Mouse (Mus musculus): ENCODE data around the gene 2900011O08Rik. TPM values are rescaled to one million over a fixed set of nuclear protein-coding genes. Genes with fewer than 3 reads are reported as not detected.

2900011O08Rik gene
- polyA plus RNA-seq, 1 experiment from 2014 or later = 2.5 TPM

DNA sequence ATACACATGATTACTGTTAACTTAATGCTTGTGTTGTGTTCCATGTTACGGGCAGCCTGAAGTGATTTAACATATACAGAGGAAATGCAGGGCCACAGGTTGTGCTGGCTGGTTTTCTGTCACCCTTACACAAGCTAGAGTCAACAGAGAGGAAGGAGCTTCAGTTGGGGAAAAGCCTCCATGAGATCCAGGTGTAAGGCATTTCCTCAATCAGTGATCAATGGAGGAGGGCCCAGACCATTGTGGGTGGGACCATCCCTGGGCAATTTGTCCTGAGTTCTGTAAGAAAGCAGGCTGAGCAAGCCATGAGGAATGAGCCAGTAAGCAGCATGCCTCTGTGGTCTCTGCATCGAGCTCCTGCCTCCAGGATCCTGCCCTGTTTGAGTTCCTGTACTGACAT, 105.4 kb downstream of the 2900011O08Rik start:
- no peaks in the 10 kb centered on the region for H3K4me1 ChIP-seq (ENCODE audit: control insufficient read depth, insufficient read depth, low read length)
- no peaks in the 10 kb centered on the region for H3K36me3 ChIP-seq (ENCODE audit: control insufficient read depth, insufficient read depth, low read length)
- 59% methylated on average over 2 of the region's 2 CpGs for WGBS
- H3K27ac ChIP-seq (ENCODE audit: low read length) = no peak overlapping the region
- no peak overlapping the region for H3K9ac ChIP-seq (replicated peaks; ENCODE audit: low read depth, low read length)
- ATAC-seq (ENCODE audit: insufficient number of reproducible peaks, insufficient read depth, low FRiP score, low read depth) = no peak
- H3K9me3 ChIP-seq (ENCODE audit: control insufficient read depth, low read depth, low read length) = no peaks in the 10 kb centered on the region
- H3K4me3 ChIP-seq (ENCODE audit: low read depth, low read length) = no peak overlapping the region
- no peak overlapping the region for H3K4me2 ChIP-seq (replicated peaks; ENCODE audit: low read depth, low read length)
- H3K27me3 ChIP-seq (ENCODE audit: control insufficient read depth, insufficient read depth, low read length) = no peaks in the 10 kb centered on the region

DNA sequence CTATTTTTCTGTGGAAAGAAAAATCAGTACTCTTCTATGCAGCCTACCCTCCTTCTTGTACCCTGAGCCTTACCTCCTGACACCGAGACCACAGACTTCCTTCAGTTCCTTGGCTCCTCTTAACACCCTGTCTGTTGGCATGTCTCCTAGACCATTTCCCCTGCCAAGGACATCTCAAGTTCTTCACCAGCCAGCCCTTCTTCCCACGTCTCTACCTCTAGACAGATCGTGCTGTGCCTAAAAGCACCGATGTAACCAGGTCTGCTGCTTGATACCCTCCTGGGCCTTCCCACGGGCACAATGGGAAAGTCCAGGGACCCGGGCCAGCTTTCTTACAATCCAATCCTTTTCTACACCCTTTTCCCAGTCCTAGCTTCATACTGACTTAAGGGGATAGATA, 119.5 kb downstream of the 2900011O08Rik start:
- Histone ChIP-seq H3K27ac (ENCODE audit: low read length) (no peak overlapping the region), H3K4me3 (ENCODE audit: low read depth, low read length) (no peak overlapping the region), H3K9ac (replicated peaks; ENCODE audit: low read depth, low read length) (no peak overlapping the region), H3K27me3 (ENCODE audit: control insufficient read depth, insufficient read depth, low read length) (no peaks in the 10 kb centered on the region), H3K9me3 (ENCODE audit: control insufficient read depth, low read depth, low read length) (no peaks in the 10 kb centered on the region), H3K4me2 (replicated peaks; ENCODE audit: low read depth, low read length) (no peak overlapping the region), H3K36me3 (ENCODE audit: control insufficient read depth, insufficient read depth, low read length) (peaks cover 13% of the 10 kb centered on the region; the same call in 1 of the 2 replicates), H3K4me1 (ENCODE audit: control insufficient read depth, insufficient read depth, low read length) (no peaks in the 10 kb centered on the region)
- WGBS = 88% methylated on average over 6 of the region's 6 CpGs
- no peak for ATAC-seq (ENCODE audit: insufficient number of reproducible peaks, insufficient read depth, low FRiP score, low read depth)

DNA sequence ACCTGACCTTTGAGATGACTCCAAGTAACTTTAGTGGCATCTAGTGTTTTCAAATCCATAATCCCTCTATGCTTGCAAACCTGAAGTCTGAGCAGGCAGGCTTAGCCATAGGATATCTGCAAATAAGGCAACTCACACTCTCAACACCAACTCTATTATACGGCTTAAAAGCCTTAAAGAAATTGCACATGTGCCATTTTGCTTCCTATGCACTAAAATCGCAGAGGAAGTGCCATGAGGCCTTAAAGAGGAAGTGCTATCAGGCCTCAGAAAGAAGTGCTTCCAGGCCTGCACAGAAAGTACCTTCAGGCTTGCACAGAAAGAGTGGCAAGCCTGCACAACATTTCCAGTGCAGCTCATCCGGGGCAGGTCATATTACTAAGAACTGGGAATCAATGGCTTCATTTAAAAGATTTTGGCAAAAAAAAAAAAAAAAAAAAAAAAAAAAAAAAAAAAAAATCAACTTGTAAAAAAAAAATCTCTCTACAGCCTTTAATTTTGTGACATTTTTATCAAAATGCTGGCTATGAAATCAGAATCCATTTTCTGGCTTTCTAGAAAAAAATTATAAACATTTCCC, 123.3 kb downstream of the 2900011O08Rik start:
- WGBS = 87% methylated on average over 3 of the region's 3 CpGs
- H3K4me1 ChIP-seq (ENCODE audit: control insufficient read depth, insufficient read depth, low read length) = no peaks in the 10 kb centered on the region
- no peak overlapping the region for H3K4me2 ChIP-seq (replicated peaks; ENCODE audit: low read depth, low read length)
- no peak for ATAC-seq (ENCODE audit: insufficient number of reproducible peaks, insufficient read depth, low FRiP score, low read depth)
- no peaks in the 10 kb centered on the region for H3K27me3 ChIP-seq (ENCODE audit: control insufficient read depth, insufficient read depth, low read length)
- no peaks in the 10 kb centered on the region for H3K9me3 ChIP-seq (ENCODE audit: control insufficient read depth, low read depth, low read length)
- H3K4me3 ChIP-seq (ENCODE audit: low read depth, low read length) = no peak overlapping the region
- peaks cover 43% of the 10 kb centered on the region for H3K36me3 ChIP-seq (ENCODE audit: control insufficient read depth, insufficient read depth, low read length)
- H3K27ac ChIP-seq (ENCODE audit: low read length) = no peak overlapping the region
- H3K9ac ChIP-seq (replicated peaks; ENCODE audit: low read depth, low read length) = no peak overlapping the region

DNA sequence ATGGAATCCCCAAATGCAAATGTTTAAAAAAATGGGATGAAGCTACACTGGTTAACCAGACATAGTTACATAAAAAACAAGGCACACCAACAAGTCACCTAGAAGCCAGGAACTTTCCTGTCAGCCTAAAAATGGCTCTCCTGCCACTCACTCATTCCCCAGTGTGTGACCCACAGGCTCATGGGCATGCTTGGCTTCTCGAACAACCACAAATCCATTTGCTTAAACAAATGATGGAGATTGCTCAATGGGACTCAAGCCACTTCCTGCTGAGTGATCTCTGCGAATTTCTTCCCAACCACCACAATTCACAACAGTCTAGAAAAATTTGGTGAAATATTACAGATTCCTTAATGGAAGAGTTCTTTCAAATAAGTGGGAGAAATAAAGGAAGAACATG, 124.5 kb downstream of the 2900011O08Rik start:
- Histone ChIP-seq H3K27me3 (ENCODE audit: control insufficient read depth, insufficient read depth, low read length) (no peaks in the 10 kb centered on the region), H3K27ac (ENCODE audit: low read length) (no peak overlapping the region), H3K36me3 (ENCODE audit: control insufficient read depth, insufficient read depth, low read length) (peaks cover 44% of the 10 kb centered on the region), H3K9me3 (ENCODE audit: control insufficient read depth, low read depth, low read length) (no peaks in the 10 kb centered on the region), H3K4me2 (replicated peaks; ENCODE audit: low read depth, low read length) (no peak overlapping the region), H3K4me3 (ENCODE audit: low read depth, low read length) (no peak overlapping the region), H3K4me1 (ENCODE audit: control insufficient read depth, insufficient read depth, low read length) (no peaks in the 10 kb centered on the region), H3K9ac (replicated peaks; ENCODE audit: low read depth, low read length) (no peak overlapping the region)
- 80% methylated on average over 2 of the region's 2 CpGs for WGBS
- ATAC-seq (ENCODE audit: insufficient number of reproducible peaks, insufficient read depth, low FRiP score, low read depth) = no peak

DNA sequence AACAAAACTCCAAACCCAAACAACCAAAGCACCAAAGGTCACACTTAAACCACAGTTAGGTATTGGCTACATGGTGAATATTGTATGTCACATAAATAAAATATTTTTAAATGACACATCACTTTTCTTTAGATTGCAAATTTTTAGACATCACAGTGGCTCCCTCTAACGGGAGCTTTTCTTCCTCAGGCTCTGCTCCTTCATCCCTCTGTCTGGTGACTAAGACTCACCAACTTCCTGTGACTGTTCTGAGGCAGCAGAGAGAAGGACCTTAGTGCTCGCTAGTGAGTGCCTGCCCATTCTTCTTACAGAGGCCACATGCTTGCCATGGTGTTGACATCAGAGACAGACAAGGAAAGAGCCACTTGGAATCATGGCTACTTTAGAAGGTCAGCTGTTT, 125.7 kb downstream of the 2900011O08Rik start:
- 65% methylated on average over 2 of the region's 2 CpGs for WGBS
- Histone ChIP-seq H3K36me3 (ENCODE audit: control insufficient read depth, insufficient read depth, low read length) (peaks cover 46% of the 10 kb centered on the region), H3K9ac (replicated peaks; ENCODE audit: low read depth, low read length) (no peak overlapping the region), H3K9me3 (ENCODE audit: control insufficient read depth, low read depth, low read length) (no peaks in the 10 kb centered on the region), H3K4me2 (replicated peaks; ENCODE audit: low read depth, low read length) (no peak overlapping the region), H3K27ac (ENCODE audit: low read length) (no peak overlapping the region), H3K4me1 (ENCODE audit: control insufficient read depth, insufficient read depth, low read length) (no peaks in the 10 kb centered on the region), H3K4me3 (ENCODE audit: low read depth, low read length) (no peak overlapping the region), H3K27me3 (ENCODE audit: control insufficient read depth, insufficient read depth, low read length) (no peaks in the 10 kb centered on the region)
- no peak for ATAC-seq (ENCODE audit: insufficient number of reproducible peaks, insufficient read depth, low FRiP score, low read depth)

DNA sequence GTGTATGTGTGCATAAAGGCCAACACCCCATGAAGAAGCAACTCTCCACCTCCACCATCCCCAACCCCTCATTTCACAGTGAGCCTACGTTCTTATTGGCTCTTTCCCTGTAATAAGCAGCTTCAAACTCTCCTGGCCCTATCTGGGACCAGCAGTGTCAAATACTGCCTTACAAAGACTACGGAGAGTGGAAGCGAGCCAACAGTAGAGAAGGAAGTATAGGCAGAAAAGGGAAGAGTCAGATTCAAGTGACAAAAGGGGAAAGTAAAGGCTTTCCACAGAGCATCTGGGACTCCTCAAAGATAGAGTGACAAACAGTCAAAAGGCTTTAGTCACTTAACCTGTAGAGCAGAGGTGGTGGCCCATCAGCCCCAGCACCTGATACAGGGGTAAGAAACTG, 126.3 kb downstream of the 2900011O08Rik start:
- H3K36me3 ChIP-seq (ENCODE audit: control insufficient read depth, insufficient read depth, low read length) = peaks cover 53% of the 10 kb centered on the region
- H3K27ac ChIP-seq (ENCODE audit: low read length) = no peak overlapping the region
- H3K4me2 ChIP-seq (replicated peaks; ENCODE audit: low read depth, low read length) = no peak overlapping the region
- no peak for ATAC-seq (ENCODE audit: insufficient number of reproducible peaks, insufficient read depth, low FRiP score, low read depth)
- no peak overlapping the region for H3K4me3 ChIP-seq (ENCODE audit: low read depth, low read length)
- no peak overlapping the region for H3K9ac ChIP-seq (replicated peaks; ENCODE audit: low read depth, low read length)
- WGBS = 92% methylated on average over 3 of the region's 3 CpGs
- no peaks in the 10 kb centered on the region for H3K27me3 ChIP-seq (ENCODE audit: control insufficient read depth, insufficient read depth, low read length)
- H3K9me3 ChIP-seq (ENCODE audit: control insufficient read depth, low read depth, low read length) = no peaks in the 10 kb centered on the region
- no peaks in the 10 kb centered on the region for H3K4me1 ChIP-seq (ENCODE audit: control insufficient read depth, insufficient read depth, low read length)

DNA sequence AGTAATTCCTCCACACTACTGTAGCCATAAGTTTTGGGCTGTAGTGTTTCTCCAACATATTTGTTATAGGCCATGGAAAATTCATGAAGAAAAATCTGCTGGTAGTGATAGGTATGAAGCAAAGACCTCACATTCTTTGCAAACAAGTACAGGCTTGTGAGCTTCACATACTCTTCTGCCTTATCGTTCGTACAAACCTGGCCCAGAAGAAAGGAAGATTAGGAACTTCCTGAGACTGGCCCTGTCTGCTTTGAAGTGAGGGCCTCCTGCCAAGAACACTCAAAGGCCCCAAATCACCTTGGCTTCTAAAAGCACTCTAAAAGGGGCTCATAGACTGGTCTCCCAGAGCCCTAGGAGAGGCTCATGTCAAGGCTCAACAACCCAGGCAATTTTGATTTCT, 130.9 kb downstream of the 2900011O08Rik start:
- no peak overlapping the region for H3K9ac ChIP-seq (replicated peaks; ENCODE audit: low read depth, low read length)
- H3K27me3 ChIP-seq (ENCODE audit: control insufficient read depth, insufficient read depth, low read length) = no peaks in the 10 kb centered on the region
- no peaks in the 10 kb centered on the region for H3K9me3 ChIP-seq (ENCODE audit: control insufficient read depth, low read depth, low read length)
- no peak overlapping the region for H3K4me3 ChIP-seq (ENCODE audit: low read depth, low read length)
- WGBS = 69% methylated on average over 2 of the region's 2 CpGs
- no peak overlapping the region for H3K4me2 ChIP-seq (replicated peaks; ENCODE audit: low read depth, low read length)
- no peak for ATAC-seq (ENCODE audit: insufficient number of reproducible peaks, insufficient read depth, low FRiP score, low read depth)
- no peak overlapping the region for H3K27ac ChIP-seq (ENCODE audit: low read length)
- H3K4me1 ChIP-seq (ENCODE audit: control insufficient read depth, insufficient read depth, low read length) = no peaks in the 10 kb centered on the region
- H3K36me3 ChIP-seq (ENCODE audit: control insufficient read depth, insufficient read depth, low read length) = peaks cover 41% of the 10 kb centered on the region

DNA sequence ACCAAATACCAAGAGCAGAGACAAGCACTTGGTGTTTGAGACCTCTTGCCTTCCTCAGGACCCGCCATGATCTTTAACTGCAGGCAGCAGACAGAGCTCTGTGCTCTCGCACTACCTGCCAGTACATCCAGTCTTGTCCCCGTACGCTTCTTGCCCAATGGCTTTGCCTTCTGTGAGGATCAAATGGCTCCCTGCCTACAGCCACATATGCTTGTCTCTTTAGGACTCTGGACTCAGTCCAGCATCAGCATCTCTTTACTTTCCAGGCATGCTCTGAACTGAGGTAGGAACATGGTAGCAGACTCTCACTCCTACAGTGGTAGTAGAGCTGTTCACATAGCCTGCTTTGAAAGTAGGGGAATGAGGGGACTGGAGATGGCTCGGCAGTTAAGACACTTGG, 134.5 kb downstream of the 2900011O08Rik start:
- ATAC-seq (ENCODE audit: insufficient number of reproducible peaks, insufficient read depth, low FRiP score, low read depth) = no peak

DNA sequence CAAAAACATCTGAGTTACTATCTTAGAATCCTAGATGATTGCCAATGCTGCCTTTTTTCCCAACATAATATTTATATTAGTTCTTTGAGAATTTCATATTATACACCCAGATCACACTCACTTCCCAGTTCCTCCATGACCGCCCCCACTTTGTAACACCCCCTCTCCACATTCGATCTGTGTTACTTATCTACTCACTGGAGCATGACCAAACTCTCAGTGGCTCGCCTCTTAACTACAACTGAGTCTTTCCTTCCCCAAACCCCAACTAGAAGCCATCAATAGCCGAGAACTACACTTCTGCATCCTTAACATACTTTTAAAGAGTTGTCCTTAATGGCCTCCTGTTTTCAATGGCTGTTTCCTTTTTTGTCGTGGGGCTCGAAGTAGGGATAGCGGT, 135.2 kb downstream of the 2900011O08Rik start:
- H3K27ac ChIP-seq (ENCODE audit: low read length) = no peak overlapping the region
- 93% methylated on average over 7 of the region's 7 CpGs for WGBS
- no peak overlapping the region for H3K4me2 ChIP-seq (replicated peaks; ENCODE audit: low read depth, low read length)
- ATAC-seq (ENCODE audit: insufficient number of reproducible peaks, insufficient read depth, low FRiP score, low read depth) = no peak
- H3K36me3 ChIP-seq (ENCODE audit: control insufficient read depth, insufficient read depth, low read length) = peaks cover 51% of the 10 kb centered on the region
- H3K9me3 ChIP-seq (ENCODE audit: control insufficient read depth, low read depth, low read length) = no peaks in the 10 kb centered on the region
- H3K4me3 ChIP-seq (ENCODE audit: low read depth, low read length) = no peak overlapping the region
- H3K27me3 ChIP-seq (ENCODE audit: control insufficient read depth, insufficient read depth, low read length) = no peaks in the 10 kb centered on the region
- no peak overlapping the region for H3K9ac ChIP-seq (replicated peaks; ENCODE audit: low read depth, low read length)
- H3K4me1 ChIP-seq (ENCODE audit: control insufficient read depth, insufficient read depth, low read length) = no peaks in the 10 kb centered on the region

More for the DNA sequence above, 134.5 kb downstream of the 2900011O08Rik start:
- H3K27me3 ChIP-seq (ENCODE audit: control insufficient read depth, insufficient read depth, low read length) = no peaks in the 10 kb centered on the region
- H3K4me1 ChIP-seq (ENCODE audit: control insufficient read depth, insufficient read depth, low read length) = no peaks in the 10 kb centered on the region
- H3K4me3 ChIP-seq (ENCODE audit: low read depth, low read length) = no peak overlapping the region
- H3K4me2 ChIP-seq (replicated peaks; ENCODE audit: low read depth, low read length) = no peak overlapping the region
- no peaks in the 10 kb centered on the region for H3K9me3 ChIP-seq (ENCODE audit: control insufficient read depth, low read depth, low read length)
- peaks cover 51% of the 10 kb centered on the region for H3K36me3 ChIP-seq (ENCODE audit: control insufficient read depth, insufficient read depth, low read length)
- 97% methylated on average over 5 of the region's 5 CpGs for WGBS
- H3K27ac ChIP-seq (ENCODE audit: low read length) = no peak overlapping the region
- H3K9ac ChIP-seq (replicated peaks; ENCODE audit: low read depth, low read length) = no peak overlapping the region
